In genomic region chr3:95293537-95293936, GRCm38 (mm10) we compare ENCODE assay signal across 12 mouse cellular contexts. TPM values are rescaled to one million over a fixed set of nuclear protein-coding genes. Genes with fewer than 3 reads are reported as not detected.
DNase-seq lines count a peak whose midpoint lies in the region; ATAC-seq and TF ChIP-seq lines count a peak whose summit lies in the region.
"Had no signal": no experiment of that assay in that cellular context is flagged by ENCODE, and none has a peak within 500 bp of the region (broad histone marks: within the 10 kb centered on the region; RNA-seq: fewer than 3 reads in every experiment).

No protein-coding gene starts in this region.

- POLR2A ChIA-PET in Patski (lab: Charles Lee), result interaction anchor here (0.9 to 2.4 kb wide), 5 partner anchors 10 to 22 kb away, joined by 3 to 13 read pairs (median 5); partner anchors contain the start of genes Anxa9, Cers2 and Mindy1

- CTCF ChIA-PET in Patski (lab: Charles Lee), result interaction anchor here (1.0 to 3.8 kb wide), 3 partner anchors 10 to 18 kb away, joined by 3 to 20 read pairs (median 3); no protein-coding TSS in a partner anchor

- no peaks in the 10 kb centered on the region for H3K4me1 ChIP-seq in heart, postnatal 0 days (ENCODE audit: control insufficient read depth, insufficient read depth)

- TF ChIP-seq CTCF in heart, postnatal 0 days (IDR thresholded peaks at IDR 0.05; ENCODE audit: low read depth), result no peak
- TF ChIP-seq CTCF in Patski (IDR thresholded peaks at IDR 0.05), result no peak

- 62% methylated on average over 11 of the region's 11 CpGs for WGBS in heart, postnatal 0 days

- no peak for ATAC-seq in heart, postnatal 0 days (ENCODE audit: insufficient read depth, low read depth)
- ATAC-seq in Patski, result peak; percentile 89
- ATAC-seq: hindbrain, embryonic 16.5 days had no signal

- H3K9me3 ChIP-seq in heart, postnatal 0 days (replicated peaks; ENCODE audit: control insufficient read depth, low read length), result no peaks in the 10 kb centered on the region
- H3K9me3 ChIP-seq: embryonic facial prominence, embryonic 13.5 days; limb, embryonic 12.5 days had no signal

- intact Hi-C loops in heart, postnatal 36 days (cut with DNase I), result no loop called here

- in situ Hi-C loops in Patski (cut with MboI; ENCODE audit: low pct_unique_long_range_greater_than_20kb), result no loop called here

- H3K27ac ChIP-seq in heart, postnatal 0 days (ENCODE audit: low read depth), result no peak overlapping the region
- H3K27ac ChIP-seq: embryonic facial prominence, embryonic 13.5 days; limb, embryonic 12.5 days had no signal

- no peak overlapping the region for H3K4me2 ChIP-seq in heart, postnatal 0 days (ENCODE audit: low read depth, low read length)
- H3K4me2 ChIP-seq: embryonic facial prominence, embryonic 13.5 days; limb, embryonic 12.5 days had no signal

- peaks cover 50% of the 10 kb centered on the region for H3K36me3 ChIP-seq in heart, postnatal 0 days (replicated peaks; ENCODE audit: control insufficient read depth, insufficient read depth, low read length)

- H3K27me3 ChIP-seq in heart, postnatal 0 days (ENCODE audit: control insufficient read depth, insufficient read depth, low read length), result no peaks in the 10 kb centered on the region
- H3K27me3 ChIP-seq in Patski, result no peaks in the 10 kb centered on the region
- H3K27me3 ChIP-seq: embryonic facial prominence, embryonic 13.5 days; limb, embryonic 12.5 days had no signal

- TF ChIP-seq EP300 in heart, postnatal 0 days (IDR thresholded peaks at IDR 0.05; ENCODE audit: low read depth), result no peak

- no peak overlapping the region for H3K4me3 ChIP-seq in heart, postnatal 0 days (ENCODE audit: low read depth, low read length)
- H3K4me3 ChIP-seq: embryonic facial prominence, embryonic 13.5 days; limb, embryonic 12.5 days had no signal

- H3K9ac ChIP-seq in heart, postnatal 0 days (replicated peaks; ENCODE audit: low read depth, low read length), result 0 out of 2 replicates have a peak overlapping the region, but pooled peaks have one; percentile 19
- H3K9ac ChIP-seq: embryonic facial prominence, embryonic 13.5 days; limb, embryonic 12.5 days had no signal

- no peak for DNase-seq in heart, postnatal 0 days (ENCODE audit: low spot score)
- no peak for DNase-seq in heart, postnatal 36 days
- DNase-seq in Patski (ENCODE audit: low read depth, low spot score), result peak; percentile 100
- DNase-seq in kidney, postnatal 14 days, result peak; percentile 62
- DNase-seq in monocyte, adult 2 months (ENCODE audit: low read depth in 1 of 2, low spot score in 2 of 2), result peak; percentile 65 to 85
- DNase-seq in ovary, postnatal 36 days (ENCODE audit: low spot score), result no peak
- no peak for DNase-seq in layer of hippocampus, adult 9-11 months
- DNase-seq in spleen, postnatal 14 days (ENCODE audit: low spot score in 2 of 2), result no peak
- DNase-seq: gastrocnemius, postnatal 36 days had no signal

RNA-seq across cellular contexts. Expression of gene Prune1, which starts 11.7 kb away (rescaled TPM):
- total RNA-seq in heart, postnatal 0 days (2014; rRNA removed; ENCODE audit: low replicate concordance), result 28.6 and 35.6 TPM in 2 replicates
- 22.5 and 23.0 TPM in 2 replicates for polyA plus RNA-seq in heart, postnatal 0 days (2015; fragmentation: Nextera tagmentation; extraction: Ambion mirVana)
- 10 to 100 TPM; 24.1 to 26.6 TPM for total RNA-seq in heart, postnatal 36 days (2021)
- 42.2 TPM for polyA plus RNA-seq in Patski (2021)

RNA-seq across cellular contexts. Expression of gene Mindy1, which starts 12.4 kb away (rescaled TPM):
- total RNA-seq in heart, postnatal 0 days (2014; rRNA removed; ENCODE audit: low replicate concordance), result 28.0 and 64.4 TPM in 2 replicates
- polyA plus RNA-seq in heart, postnatal 0 days (2015; fragmentation: Nextera tagmentation; extraction: Ambion mirVana), result 27.8 and 28.4 TPM in 2 replicates
- total RNA-seq in heart, postnatal 36 days (2021), result 10 to 100 TPM; 26.7 to 26.8 TPM
- 80.5 TPM for polyA plus RNA-seq in Patski (2021)

RNA-seq across cellular contexts. Expression of gene Anxa9, which starts 13.4 kb away (rescaled TPM):
- total RNA-seq in heart, postnatal 0 days (2014; rRNA removed; ENCODE audit: low replicate concordance), result 0.11 and 0.15 TPM in 2 replicates
- 0.49 and 0.67 TPM in 2 replicates for polyA plus RNA-seq in heart, postnatal 0 days (2015; fragmentation: Nextera tagmentation; extraction: Ambion mirVana)
- under 1 TPM; 0.53 to 0.60 TPM for total RNA-seq in heart, postnatal 36 days (2021)
- polyA plus RNA-seq in Patski (2021), result 7.1 TPM

RNA-seq across cellular contexts. Expression of gene Cers2, which starts 21.1 kb away (rescaled TPM):
- 108 and 126 TPM in 2 replicates for total RNA-seq in heart, postnatal 0 days (2014; rRNA removed; ENCODE audit: low replicate concordance)
- 88.4 and 89.4 TPM in 2 replicates for polyA plus RNA-seq in heart, postnatal 0 days (2015; fragmentation: Nextera tagmentation; extraction: Ambion mirVana)
- total RNA-seq in heart, postnatal 36 days (2021), result 10 to 100 TPM; 36.4 to 45.9 TPM
- polyA plus RNA-seq in Patski (2021), result 366 TPM

RNA-seq across cellular contexts. Expression of gene Bnipl, which starts 42.5 kb away (rescaled TPM):
- 3.9 TPM in 1 of 2 replicates, not detected in the other for total RNA-seq in heart, postnatal 0 days (2014; rRNA removed; ENCODE audit: low replicate concordance)
- not detected in 2 replicates for polyA plus RNA-seq in heart, postnatal 0 days (2015; fragmentation: Nextera tagmentation; extraction: Ambion mirVana)
- not detected for total RNA-seq in heart, postnatal 36 days (2021)
- 0.24 TPM for polyA plus RNA-seq in Patski (2021)
- total RNA-seq: gastrocnemius, postnatal 36 days had no signal
- polyA plus RNA-seq: hindbrain, embryonic 16.5 days had no signal

Comparison
In these comparisons a context has a peak if more than half of its experiments do, and no peak if none do; other contexts are left out.
1. DNase-seq: peak in Patski (single experiment), kidney, postnatal 14 days (single experiment) and monocyte, adult 2 months (2 of 2); none in heart, postnatal 0 days (single experiment), heart, postnatal 36 days (0 of 2), ovary, postnatal 36 days (single experiment), layer of hippocampus, adult 9-11 months (single experiment) and spleen, postnatal 14 days (0 of 2).